Mouse (Mus musculus) heart, adult 11 months (tissue): ENCODE results near the gene Dnajc8.

ENCODE experiments used
- DNase-seq: peaks from one replicate; pipeline ENCODE4 v3.0.0; 2022

Dnajc8 gene

GRCm38 (mm10) chr4:132515369-132516155 lies 19.8 kb upstream of the Dnajc8 start:
- DNase-seq, result peak; percentile 100

- DNase-seq, result no peak
Measured at GRCm38 (mm10) chr4:132518066-132518465, 17.3 kb upstream of the Dnajc8 start.

GRCm38 (mm10) chr4:132519188-132519587 lies 16.2 kb upstream of the Dnajc8 start:
- no peak for DNase-seq

DNA sequence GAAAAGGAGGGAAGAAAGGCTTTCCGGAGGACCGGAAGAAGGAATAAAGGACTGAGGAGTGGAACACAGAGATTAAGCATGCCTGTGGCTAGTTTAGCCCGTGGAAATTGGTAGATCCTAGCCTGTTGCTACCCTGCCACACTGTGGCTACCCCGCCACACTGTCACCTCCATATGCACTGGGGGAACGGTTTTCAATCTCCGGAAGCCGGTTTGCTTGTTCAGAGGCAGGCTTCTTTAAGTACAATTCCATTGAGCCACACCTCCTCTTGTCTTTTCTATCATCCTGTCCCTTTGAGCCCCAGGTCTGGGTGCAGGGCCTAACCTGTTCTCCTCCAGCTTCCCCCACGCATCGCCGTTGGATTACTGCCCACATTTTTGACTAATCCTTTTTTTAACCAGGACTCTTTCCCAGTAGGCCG lies 11.0 kb upstream of the Dnajc8 start:
- no peak for DNase-seq

DNA sequence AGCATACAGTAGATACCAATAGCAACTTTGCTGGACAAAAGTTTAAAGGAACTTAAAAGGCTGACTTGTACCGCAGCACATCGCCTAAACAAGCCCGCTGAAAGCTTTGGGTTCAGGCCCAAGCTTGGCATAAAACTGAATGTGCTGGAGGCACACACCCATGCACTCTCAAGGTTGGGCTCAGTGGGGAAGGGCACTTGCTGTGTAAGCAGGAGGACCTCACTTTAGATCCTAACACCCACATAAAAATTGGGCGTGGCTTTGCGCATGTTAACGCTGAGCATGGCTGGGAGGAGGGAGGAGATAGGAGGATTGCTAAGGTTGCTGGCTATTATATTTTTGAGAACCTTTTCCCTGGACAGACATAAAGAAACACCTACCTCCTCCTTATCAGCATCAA lies 10.5 kb upstream of the Dnajc8 start:
- peak; percentile 88 for DNase-seq

- DNase-seq, result no peak
Measured at GRCm38 (mm10) chr4:132526678-132527077, 8.7 kb upstream of the Dnajc8 start.

- DNase-seq, result no peak
Measured at GRCm38 (mm10) chr4:132527917-132528522, 7.3 kb upstream of the Dnajc8 start.

GRCm38 (mm10) chr4:132529344-132529743 lies 6.0 kb upstream of the Dnajc8 start:
- no peak for DNase-seq

DNA sequence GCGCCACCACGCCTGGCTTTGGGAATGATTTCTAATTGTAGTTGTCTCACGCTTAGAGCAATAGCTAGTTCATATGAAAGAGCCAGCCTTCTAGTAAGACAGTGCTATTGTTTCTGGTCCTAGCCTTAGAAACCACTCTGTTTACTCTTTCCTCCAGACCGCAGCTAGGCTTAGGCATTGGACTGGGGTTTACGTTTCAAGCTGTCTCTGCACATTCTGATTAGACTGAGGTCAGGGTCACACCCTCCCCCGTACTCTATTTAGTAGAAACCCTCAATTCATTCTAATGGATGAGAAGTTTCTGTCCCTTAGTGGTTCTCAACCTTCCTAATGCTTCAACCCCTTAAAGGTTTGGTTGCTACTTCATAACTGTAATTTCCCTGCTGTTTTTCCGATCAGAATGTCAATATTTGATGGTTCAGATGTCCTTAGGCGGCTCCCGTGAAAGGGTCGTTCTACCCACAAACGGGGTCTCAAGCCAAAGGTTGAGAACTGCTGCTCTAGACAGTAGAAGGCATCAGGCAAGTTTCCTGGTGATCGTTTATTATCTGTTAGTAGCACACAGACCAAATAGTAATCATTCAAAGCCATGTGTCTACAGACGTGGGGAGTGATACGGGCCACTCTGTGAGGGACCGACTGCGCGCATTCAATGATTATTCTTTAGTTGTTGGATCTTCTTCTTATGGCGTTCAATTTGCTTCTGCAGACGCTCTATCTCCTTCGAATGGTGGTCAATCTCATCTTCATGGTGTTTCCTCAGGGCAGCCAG lies 5.1 kb upstream of the Dnajc8 start:
- DNase-seq, result no peak

GRCm38 (mm10) chr4:132532496-132532895 lies 2.9 kb upstream of the Dnajc8 start:
- peak; percentile 94 for DNase-seq

- peak; percentile 99 for DNase-seq
Measured at GRCm38 (mm10) chr4:132532981-132533916, 2.1 kb upstream of the Dnajc8 start, which contains the start of gene Atpif1. TSS of gene Atpif1 (minus strand) at chr4:132533659.

- DNase-seq, result no peak
Measured at GRCm38 (mm10) chr4:132539481-132539880, 4.1 kb downstream of the Dnajc8 start.

DNA sequence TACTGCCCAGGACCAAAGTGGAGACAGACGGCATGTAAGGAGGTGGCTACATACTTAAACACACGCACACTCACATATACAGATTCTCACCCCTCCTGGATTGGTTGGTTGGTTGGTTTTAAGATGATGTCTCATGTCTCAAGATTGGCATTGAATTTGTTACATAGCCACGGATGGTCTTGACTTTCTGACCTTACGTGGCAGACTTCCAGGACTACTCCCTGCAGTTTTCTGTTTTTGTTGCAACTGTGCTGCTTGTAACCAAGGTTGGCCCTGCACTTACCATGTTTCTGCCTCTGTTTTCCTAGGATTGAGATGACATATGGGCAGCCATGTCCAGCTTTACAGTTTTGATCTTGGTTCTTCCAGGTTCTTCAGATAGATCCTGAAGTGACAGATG lies 6.1 kb downstream of the Dnajc8 start:
- DNase-seq, result no peak

- DNase-seq, result no peak
Measured at GRCm38 (mm10) chr4:132542724-132543123, 7.4 kb downstream of the Dnajc8 start.

- DNase-seq, result peak; percentile 95
Measured at GRCm38 (mm10) chr4:132545851-132546250, 10.5 kb downstream of the Dnajc8 start.

- no peak for DNase-seq
Measured at GRCm38 (mm10) chr4:132554221-132554620, 18.9 kb downstream of the Dnajc8 start.

DNA sequence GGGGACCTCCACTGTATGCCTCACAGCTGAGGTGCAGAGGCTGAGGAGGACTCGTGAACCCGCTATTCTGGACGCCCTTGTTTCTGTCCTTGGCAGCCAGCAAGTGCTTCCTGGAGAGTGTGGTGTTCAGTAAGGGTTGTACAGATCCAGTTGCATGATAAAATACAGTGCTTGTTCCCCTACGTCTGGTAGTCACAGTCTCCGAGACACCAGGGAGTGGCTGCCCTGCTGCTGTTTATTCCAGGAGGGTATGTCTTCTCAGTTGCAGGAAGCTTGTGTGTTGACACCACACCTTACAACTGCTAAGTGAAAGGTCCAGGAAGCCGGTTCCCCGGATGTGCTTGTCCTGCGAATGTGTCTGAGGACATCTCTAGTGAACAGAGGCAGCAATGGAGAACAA lies 19.3 kb downstream of the Dnajc8 start:
- DNase-seq, result no peak

GRCm38 (mm10) chr4:132555550-132555949 lies 20.2 kb downstream of the Dnajc8 start:
- peak; percentile 86 for DNase-seq

DNA sequence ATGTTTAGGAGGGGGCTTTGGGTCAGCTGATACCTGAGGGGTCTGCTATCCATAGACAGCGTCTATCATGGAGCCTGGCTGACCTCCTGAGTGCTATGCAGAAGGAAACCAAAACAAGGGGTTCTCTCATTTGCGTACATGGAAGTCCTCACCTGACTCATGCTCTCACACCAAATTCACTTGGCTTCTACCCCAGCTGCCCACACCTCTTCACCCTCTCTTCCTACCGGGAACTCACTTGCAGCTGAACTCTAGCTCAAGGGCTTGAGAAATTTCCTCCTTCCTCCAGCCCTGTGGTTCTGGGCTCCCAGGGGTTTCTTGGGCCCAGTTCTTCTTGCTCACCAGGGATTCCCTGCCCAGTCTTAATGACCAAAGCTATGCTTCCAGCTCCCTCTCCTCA lies 27.9 kb downstream of the Dnajc8 start:
- no peak for DNase-seq

DNA sequence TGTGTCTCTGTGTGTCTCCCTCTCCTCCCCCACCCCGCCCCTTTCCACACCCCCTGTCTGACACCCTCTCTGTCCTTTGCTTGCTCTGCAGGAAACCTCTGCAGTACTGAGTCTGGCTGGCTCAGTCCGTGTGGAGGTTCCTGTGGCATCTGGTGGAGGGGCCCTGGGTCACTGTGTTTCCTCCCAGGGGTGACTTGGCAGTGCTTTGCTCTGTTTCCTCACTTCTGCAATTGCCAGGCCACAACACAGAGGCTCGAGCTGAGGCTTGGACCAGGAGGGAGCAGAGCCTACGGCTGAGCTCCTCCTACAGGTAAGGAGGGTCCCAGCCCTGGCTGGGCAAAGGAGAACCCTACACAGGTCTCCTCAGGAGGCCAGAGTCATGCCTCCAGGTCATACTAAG lies 28.6 kb downstream of the Dnajc8 start, which contains the start of gene Ptafr:
Gene Ptafr, plus strand, starts transcription at position 103 of the 400 bp plus-strand sequence.
- peak; percentile 98 for DNase-seq

DNA sequence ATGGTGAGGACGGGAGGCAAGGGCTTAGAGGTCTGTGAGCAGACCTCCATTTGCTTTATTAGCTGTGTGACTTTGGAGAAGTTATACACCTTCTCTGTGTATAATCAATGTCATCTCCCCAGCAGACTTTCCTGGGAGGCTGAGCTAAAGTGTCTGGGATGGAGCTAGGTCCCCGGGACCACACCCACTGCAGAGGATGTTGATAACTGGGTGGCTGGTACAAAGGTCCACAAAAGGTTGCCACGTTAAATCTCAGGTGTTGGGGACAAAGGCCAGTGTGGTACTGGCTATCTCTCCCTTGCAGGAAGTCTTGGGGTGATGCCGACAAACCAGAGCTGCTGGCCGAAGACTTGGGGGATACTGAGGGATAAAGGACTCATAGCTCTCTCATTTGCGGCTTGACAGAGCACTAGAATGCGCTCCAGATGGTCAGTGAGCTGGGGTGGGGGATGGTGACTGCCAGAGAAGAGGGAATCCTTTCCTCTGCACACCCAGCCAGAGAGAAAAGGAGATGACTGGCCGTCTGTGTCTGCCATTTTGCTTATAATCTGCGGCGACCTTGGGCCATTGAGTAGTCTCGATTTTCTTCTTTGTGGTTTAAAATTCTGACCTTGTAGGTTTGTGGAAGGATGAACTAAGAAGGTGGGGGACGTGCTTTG lies 29.9 kb downstream of the Dnajc8 start:
- DNase-seq, result no peak

- DNase-seq, result peak; percentile 94
Measured at GRCm38 (mm10) chr4:132567361-132567779, 32.0 kb downstream of the Dnajc8 start.
